Mouse (Mus musculus): Measurements from ENCODE around the gene Spr. TPM values are rescaled to one million over a fixed set of nuclear protein-coding genes. Genes with fewer than 3 reads are reported as not detected.
"Not testable (repeated sequence)": the region's sequence is repeated elsewhere in the genome, so short reads cannot be mapped to it uniquely, and the experiment has no call there.

Gene Spr
- polyA plus RNA-seq, 1 experiment from 2014 or later: 26.7 TPM

DNA sequence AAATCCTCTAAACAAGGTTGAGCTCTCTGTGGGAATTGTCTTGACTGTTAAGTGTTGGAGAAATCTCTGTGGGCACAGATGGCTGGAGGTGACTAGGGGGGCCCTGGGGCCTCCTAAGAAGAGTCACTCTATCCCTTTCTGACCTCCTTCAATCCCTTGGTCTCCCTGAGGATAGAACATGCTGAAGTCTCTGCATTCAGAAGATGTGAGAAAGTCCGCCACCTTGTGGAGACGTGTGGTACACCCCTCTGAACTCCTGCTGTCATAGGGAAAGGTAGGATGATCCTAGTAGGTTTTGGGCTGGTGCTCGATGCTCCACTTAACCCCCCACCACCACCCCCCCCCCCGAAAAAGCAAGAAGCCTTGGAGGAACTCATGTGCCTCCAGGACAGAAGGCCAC, 5.9 kb downstream of the Spr start:
- Histone ChIP-seq H3K4me3 (replicated peaks) (no peak overlapping the region), H3K27me3 (peaks cover 10% of the 10 kb centered on the region), H3K9ac (no peak overlapping the region), H3K36me3 (replicated peaks) (0 out of 2 replicates have a peak, but pooled peaks cover 2% of the 10 kb centered on the region), H3K4me2 (no peak overlapping the region), H3K4me1 (replicated peaks) (0 out of 2 replicates have a peak, but pooled peaks cover 3% of the 10 kb centered on the region), H3K27ac (replicated peaks) (no peak overlapping the region), H3K9me3 (replicated peaks) (no peaks in the 10 kb centered on the region)
- 1% methylated on average over 4 of the region's 4 CpGs for WGBS (ENCODE audit: insufficient replicate concordance)
- no peak for ATAC-seq (ENCODE audit: insufficient read depth)

DNA sequence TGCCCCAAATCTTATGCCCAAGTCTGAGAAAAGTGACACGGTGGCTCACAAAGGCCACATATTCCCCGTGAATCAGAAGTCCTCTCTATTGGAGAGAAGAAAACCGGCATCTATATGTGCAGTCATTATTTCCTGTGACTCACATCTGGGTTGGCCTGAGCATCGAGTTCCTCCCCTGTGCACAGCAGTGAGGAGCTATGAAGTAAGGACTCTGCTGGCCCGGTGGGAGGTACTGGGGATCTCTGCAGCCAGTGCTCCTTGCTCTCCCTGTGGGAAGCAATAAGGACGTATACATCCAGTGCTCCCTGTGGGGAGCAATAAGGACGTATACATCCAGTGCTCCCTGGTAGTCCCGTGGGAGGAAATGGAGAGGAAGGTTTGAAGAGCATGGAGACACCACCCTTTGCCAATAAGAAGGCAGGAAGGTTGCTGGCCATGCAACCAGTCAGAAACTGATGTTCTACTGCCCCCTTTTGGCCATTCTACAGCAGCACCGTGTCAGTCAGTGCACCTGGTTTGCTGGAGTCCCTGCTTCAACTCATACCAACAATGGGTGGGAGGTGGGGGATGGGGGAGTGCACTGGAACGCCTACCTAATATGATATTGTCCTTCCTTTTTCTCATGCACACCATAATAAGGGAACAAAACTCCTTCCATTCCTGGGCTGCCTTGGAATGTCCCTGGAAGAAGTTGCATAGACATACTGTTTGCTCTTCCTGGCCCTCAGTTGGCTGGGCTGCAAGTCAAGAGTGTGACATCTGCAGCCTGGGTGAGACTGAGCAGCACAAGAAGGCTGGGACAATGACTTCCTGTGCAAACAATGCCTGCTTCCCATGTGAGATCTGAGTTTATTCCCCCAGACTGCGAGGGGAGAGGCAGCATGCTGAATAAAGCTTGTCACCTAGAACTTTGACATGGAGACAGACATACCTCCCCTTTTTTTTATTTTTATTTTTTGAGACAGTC, 19.7 kb downstream of the Spr start:
- not testable (repeated sequence) for ATAC-seq (ENCODE audit: insufficient read depth)
- 24% methylated on average over 11 of the region's 11 CpGs for WGBS (ENCODE audit: insufficient replicate concordance)

DNA sequence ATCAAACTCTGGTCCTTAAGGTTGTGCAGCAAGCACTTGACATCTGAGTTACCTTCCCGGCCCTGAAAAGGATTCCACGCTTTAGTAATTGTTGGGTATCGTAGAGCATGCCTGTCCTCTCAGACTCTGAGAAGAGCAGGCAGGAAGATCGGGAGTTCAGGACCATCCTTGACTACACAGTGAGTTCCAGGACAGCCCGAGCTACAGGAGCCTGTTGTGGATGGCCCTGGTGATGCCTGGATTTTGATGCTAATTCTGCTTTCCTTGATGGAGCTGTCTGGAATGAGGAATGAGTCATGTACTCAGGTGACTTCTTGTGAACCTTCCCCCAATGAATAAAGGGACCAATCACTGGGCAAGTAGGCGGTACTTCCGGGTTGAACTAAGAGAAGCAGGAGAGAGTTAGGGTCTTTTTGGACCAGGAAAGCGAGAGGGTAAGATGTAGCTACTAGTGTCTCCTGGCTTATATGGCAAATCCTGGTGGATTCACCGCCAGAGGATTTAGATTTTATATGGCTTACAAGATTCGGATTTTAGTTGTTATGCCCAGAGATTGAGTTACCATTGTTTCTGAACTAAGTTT, 32.4 kb downstream of the Spr start:
- no peak for ATAC-seq (ENCODE audit: insufficient read depth)
- Histone ChIP-seq H3K9me3 (replicated peaks) (no peaks in the 10 kb centered on the region), H3K36me3 (replicated peaks) (no peaks in the 10 kb centered on the region), H3K4me3 (replicated peaks) (no peak overlapping the region), H3K27ac (replicated peaks) (no peak overlapping the region), H3K4me2 (no peak overlapping the region), H3K27me3 (peaks cover 3% of the 10 kb centered on the region; the same call in 1 of the 2 replicates), H3K4me1 (replicated peaks) (no peaks in the 10 kb centered on the region), H3K9ac (no peak overlapping the region)
- WGBS (ENCODE audit: insufficient replicate concordance): 64% methylated on average over 10 of the region's 10 CpGs

More for the DNA sequence above, 19.7 kb downstream of the Spr start:
- H3K4me1 ChIP-seq (replicated peaks); H3K27me3 ChIP-seq; H3K27ac ChIP-seq (replicated peaks); H3K9ac ChIP-seq; H3K36me3 ChIP-seq (replicated peaks); H3K4me3 ChIP-seq (replicated peaks); H3K9me3 ChIP-seq (replicated peaks); H3K4me2 ChIP-seq: not testable (repeated sequence)

DNA sequence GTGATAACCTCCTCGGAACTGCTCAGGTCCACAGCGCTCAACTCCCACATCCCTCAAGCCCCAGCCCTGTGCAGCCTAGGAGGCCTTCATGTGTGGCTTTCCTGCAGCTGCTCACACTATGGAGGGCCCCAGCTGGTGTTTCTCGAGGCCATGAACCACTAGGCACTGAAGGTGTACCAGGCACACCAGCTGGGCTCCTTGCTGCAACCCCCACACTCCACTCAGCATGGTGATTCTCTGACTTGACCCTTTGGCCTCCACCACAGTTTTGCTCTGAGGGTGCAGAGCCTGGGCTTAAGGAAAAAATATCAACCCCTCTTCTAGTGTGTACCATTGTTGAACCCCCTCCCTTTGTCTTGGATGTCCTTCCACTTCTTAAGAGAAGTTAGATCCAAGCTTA, 34.2 kb downstream of the Spr start:
- H3K9me3 ChIP-seq (replicated peaks): no peaks in the 10 kb centered on the region
- H3K4me2 ChIP-seq: no peak overlapping the region
- no peaks in the 10 kb centered on the region for H3K4me1 ChIP-seq (replicated peaks)
- peaks cover 2% of the 10 kb centered on the region; the same call in 1 of the 2 replicates for H3K27me3 ChIP-seq
- H3K27ac ChIP-seq (replicated peaks): no peak overlapping the region
- no peak overlapping the region for H3K4me3 ChIP-seq (replicated peaks)
- 50% methylated on average over 3 of the region's 3 CpGs for WGBS (ENCODE audit: insufficient replicate concordance)
- no peaks in the 10 kb centered on the region for H3K36me3 ChIP-seq (replicated peaks)
- H3K9ac ChIP-seq: no peak overlapping the region
- no peak for ATAC-seq (ENCODE audit: insufficient read depth)

DNA sequence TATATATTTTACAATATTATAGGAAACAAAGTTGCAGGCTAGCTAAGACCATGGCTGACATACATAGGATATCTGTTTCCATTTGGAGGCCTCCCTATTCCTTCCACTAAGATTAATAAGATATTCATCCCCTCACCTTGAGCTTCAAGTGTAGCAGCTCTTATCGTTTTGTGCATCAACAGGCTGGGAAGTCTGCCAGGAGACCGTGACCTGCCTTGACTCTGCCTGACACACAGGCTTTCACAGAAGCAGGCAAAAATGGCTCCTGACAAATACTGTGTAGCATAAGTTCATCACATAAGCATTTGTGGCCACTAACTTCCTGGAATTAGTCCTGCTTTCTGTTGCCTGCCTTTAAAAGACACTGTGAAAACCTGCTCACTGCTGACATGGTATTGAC, 41.1 kb downstream of the Spr start:
- H3K4me1 ChIP-seq (replicated peaks): no peaks in the 10 kb centered on the region
- no peaks in the 10 kb centered on the region for H3K36me3 ChIP-seq (replicated peaks)
- H3K4me3 ChIP-seq (replicated peaks): no peak overlapping the region
- no peak overlapping the region for H3K9ac ChIP-seq
- 62% methylated on average over 2 of the region's 2 CpGs for WGBS (ENCODE audit: insufficient replicate concordance)
- H3K9me3 ChIP-seq (replicated peaks): no peaks in the 10 kb centered on the region
- H3K4me2 ChIP-seq: no peak overlapping the region
- no peak overlapping the region for H3K27ac ChIP-seq (replicated peaks)
- H3K27me3 ChIP-seq: no peaks in the 10 kb centered on the region
- ATAC-seq (ENCODE audit: insufficient read depth): no peak

- no peak overlapping the region for H3K27ac ChIP-seq (replicated peaks)
- no peaks in the 10 kb centered on the region for H3K27me3 ChIP-seq
- no peaks in the 10 kb centered on the region for H3K36me3 ChIP-seq (replicated peaks)
- no peak for ATAC-seq (ENCODE audit: insufficient read depth)
- WGBS (ENCODE audit: insufficient replicate concordance): 57% methylated on average over 4 of the region's 4 CpGs
- no peak overlapping the region for H3K4me2 ChIP-seq
- H3K9me3 ChIP-seq (replicated peaks): no peaks in the 10 kb centered on the region
- no peak overlapping the region for H3K4me3 ChIP-seq (replicated peaks)
- H3K9ac ChIP-seq: no peak overlapping the region
- H3K4me1 ChIP-seq (replicated peaks): no peaks in the 10 kb centered on the region
These were observed 50.1 kb downstream of the Spr start for GRCm38 (mm10) chr6:85087425-85087824.

- ATAC-seq (ENCODE audit: insufficient read depth): no peak
- Histone ChIP-seq H3K27ac (replicated peaks) (no peak overlapping the region), H3K9ac (no peak overlapping the region), H3K4me1 (replicated peaks) (no peaks in the 10 kb centered on the region), H3K27me3 (no peaks in the 10 kb centered on the region), H3K4me2 (no peak overlapping the region), H3K9me3 (replicated peaks) (no peaks in the 10 kb centered on the region), H3K36me3 (replicated peaks) (no peaks in the 10 kb centered on the region), H3K4me3 (replicated peaks) (no peak overlapping the region)
- WGBS (ENCODE audit: insufficient replicate concordance): 32% methylated on average over 3 of the region's 3 CpGs
These were observed 50.9 kb downstream of the Spr start for GRCm38 (mm10) chr6:85086645-85087044.

Other genes with a start within 250 kb of the Spr start
- 2.7 and 3.3 TPM in 2 replicates for gene Exoc6b, start 68.3 kb downstream of the Spr start, polyA plus RNA-seq (2015; fragmentation: Nextera tagmentation; extraction: Ambion mirVana)
- not detected in 2 replicates for gene Emx1, start 49.7 kb upstream of the Spr start, polyA plus RNA-seq (2015; fragmentation: Nextera tagmentation; extraction: Ambion mirVana)
- 1.6 and 1.9 TPM in 2 replicates for gene Sfxn5, start 195.7 kb upstream of the Spr start, polyA plus RNA-seq (2015; fragmentation: Nextera tagmentation; extraction: Ambion mirVana)
- gene Rab11fip5, start 236.9 kb upstream of the Spr start, polyA plus RNA-seq (2015; fragmentation: Nextera tagmentation; extraction: Ambion mirVana): 0.86 and 1.3 TPM in 2 replicates